11 mouse cellular contexts compared by ENCODE assay signal in the genomic region with DNA sequence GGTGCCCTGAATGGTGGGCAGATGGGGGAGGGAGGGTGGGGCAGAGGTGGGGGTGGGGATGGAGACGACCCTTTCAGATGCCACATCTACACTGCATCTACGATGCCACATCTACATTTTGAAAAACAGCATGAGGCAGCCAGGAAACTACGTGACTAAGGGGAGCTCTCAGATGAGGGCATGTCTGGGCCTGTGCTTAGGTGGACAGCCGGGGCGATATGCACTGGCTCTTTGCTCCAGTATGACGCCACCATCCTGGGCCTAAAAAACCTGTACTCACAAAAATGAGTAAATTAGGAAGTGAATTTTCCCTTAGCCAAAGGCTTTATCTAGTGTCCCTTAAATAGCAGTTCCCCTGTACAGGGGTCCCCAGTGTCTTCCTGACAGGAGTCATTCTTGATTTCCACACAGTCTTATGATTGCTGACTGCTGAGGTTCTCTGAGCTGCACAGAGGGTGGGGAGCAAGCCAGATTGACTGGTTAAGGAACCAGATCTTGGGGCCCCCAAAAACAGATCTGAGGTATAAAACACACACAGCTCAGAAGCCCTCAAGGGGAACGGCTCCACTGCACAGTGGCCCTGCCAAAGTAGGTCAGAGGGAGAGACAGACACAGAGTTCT. TPM values are rescaled to one million over a fixed set of nuclear protein-coding genes. Genes with fewer than 3 reads are reported as not detected.
A peak's percentile ranks its signal among the peaks of the same experiment; 100 is the strongest.
DNase-seq lines count a peak whose midpoint lies in the region; ATAC-seq and TF ChIP-seq lines count a peak whose summit lies in the region.
"Had no signal": no experiment of that assay in that cellular context is flagged by ENCODE, and none has a peak within 500 bp of the region (broad histone marks: within the 10 kb centered on the region; RNA-seq: fewer than 3 reads in every experiment).

No protein-coding gene starts in this region.

- no peaks in the 10 kb centered on the region for H3K9me3 ChIP-seq in liver, embryonic 14.5 days (ENCODE audit: control insufficient read depth, low read length)

- no peak overlapping the region for H3K9ac ChIP-seq in liver, embryonic 14.5 days (replicated peaks)

- TF ChIP-seq EP300 in liver, embryonic 14.5 days (IDR thresholded peaks at IDR 0.05; ENCODE audit: low read depth), result no peak

- ATAC-seq in liver, embryonic 14.5 days (ENCODE audit: insufficient read depth), result peak; percentile 27; the same call in 1 of the 2 replicates

- intact Hi-C loops in gastrocnemius, adult 2 months (cut with DNase I), result no loop called here
- intact Hi-C loops in left cerebral cortex, adult 2 months (cut with DNase I), result no loop called here

- H3K4me2 ChIP-seq in liver, embryonic 14.5 days (ENCODE audit: low read depth), result no peak overlapping the region

- 59% methylated on average over 7 of the region's 7 CpGs for WGBS in liver, embryonic 14.5 days (ENCODE audit: insufficient replicate concordance)

- H3K4me1 ChIP-seq in liver, embryonic 14.5 days (replicated peaks; ENCODE audit: control insufficient read depth in 2 of 2, insufficient read depth in 2 of 2, low read length in 1 of 2), result peaks cover 0 to 7% of the 10 kb centered on the region in 2 experiments; a peak in 1 of 4 replicates

- TF ChIP-seq CTCF in gastrocnemius, adult 2 months (IDR thresholded peaks at IDR 0.05), result no peak
- no peak for TF ChIP-seq CTCF in left cerebral cortex, adult 2 months (IDR thresholded peaks at IDR 0.05)
- TF ChIP-seq CTCF in liver, embryonic 14.5 days (IDR thresholded peaks at IDR 0.05; ENCODE audit: low read depth), result no peak

- no peak overlapping the region for H3K4me3 ChIP-seq in gastrocnemius, adult 2 months
- H3K4me3 ChIP-seq in left cerebral cortex, adult 2 months, result no peak overlapping the region
- no peak overlapping the region for H3K4me3 ChIP-seq in liver, embryonic 14.5 days (ENCODE audit: insufficient read depth in 1 of 2, low read depth in 2 of 2, low read length in 2 of 2)

- no peaks in the 10 kb centered on the region for H3K27me3 ChIP-seq in liver, embryonic 14.5 days (ENCODE audit: control insufficient read depth, insufficient read depth, low read length)

- H3K27ac ChIP-seq in gastrocnemius, adult 2 months, result peak overlapping the region; percentile 53
- peak overlapping the region; percentile 2; the same call in 1 of the 2 replicates for H3K27ac ChIP-seq in left cerebral cortex, adult 2 months
- no peak overlapping the region for H3K27ac ChIP-seq in liver, embryonic 14.5 days

- no peak for DNase-seq in gastrocnemius, adult 2 months
- DNase-seq in gastrocnemius, postnatal 25 days, result no peak
- DNase-seq in left cerebral cortex, adult 2 months (ENCODE audit: extremely low spot score in 1 of 2, low spot score in 2 of 2), result no peak
- no peak for DNase-seq in left cerebral cortex, adult 8-10 months (ENCODE audit: low spot score in 2 of 2)
- peak; percentile 54 for DNase-seq in brain, adult 2 months (ENCODE audit: low read depth, low spot score)
- no peak for DNase-seq in liver, embryonic 14.5 days (ENCODE audit: low read depth in 3 of 3, low spot score in 3 of 3)
- no peak for DNase-seq in spleen, adult 12 weeks (ENCODE audit: low spot score)
- DNase-seq in cerebellum, postnatal 4 days (ENCODE audit: low spot score in 2 of 2), result no peak
- DNase-seq: cerebellum, adult 8-10 months; kidney, adult 2 months had no signal

- H3K36me3 ChIP-seq in liver, embryonic 14.5 days (replicated peaks; ENCODE audit: control insufficient read depth, insufficient read depth, low read depth), result no peaks in the 10 kb centered on the region; the same call in 1 of the 2 replicates

RNA-seq across cellular contexts. Expression of a gene that starts 30.0 kb away (rescaled TPM):
- total RNA-seq in gastrocnemius, adult 2 months (2021), result 10 to 100 TPM; 34.6 to 71.3 TPM
- total RNA-seq in gastrocnemius, postnatal 25 days (2021), result 10 to 100 TPM; 58.1 to 64.3 TPM
- 100 to 1,000 TPM; 341 to 357 TPM for total RNA-seq in left cerebral cortex, adult 2 months (2021)
- 100 to 1,000 TPM; 295 to 337 (median 306) TPM for total RNA-seq in left cerebral cortex, adult 8-10 months (2022)
- polyA plus RNA-seq in liver, embryonic 14.5 days (2012; rRNA removed), result 14.1 and 18.2 TPM in 2 replicates
- polyA plus RNA-seq in liver, embryonic 14.5 days (2014; fragmentation: Nextera tagmentation; extraction: Ambion mirVana), result 13.2 and 16.1 TPM in 2 replicates

RNA-seq across cellular contexts. Expression of a gene that starts 51.8 kb away (rescaled TPM):
- total RNA-seq in gastrocnemius, adult 2 months (2021), result 10 to 100 TPM; 17.1 to 18.9 TPM
- 10 to 100 TPM; 16.5 to 21.8 TPM for total RNA-seq in gastrocnemius, postnatal 25 days (2021)
- total RNA-seq in left cerebral cortex, adult 2 months (2021), result 10 to 100 TPM; 11.4 to 12.9 TPM
- 10 to 100 TPM; 13.5 to 17.1 (median 15.0) TPM for total RNA-seq in left cerebral cortex, adult 8-10 months (2022)
- polyA plus RNA-seq in liver, embryonic 14.5 days (2012; rRNA removed), result 10.9 TPM in 2 replicates
- polyA plus RNA-seq in liver, embryonic 14.5 days (2014; fragmentation: Nextera tagmentation; extraction: Ambion mirVana), result 10.2 and 12.4 TPM in 2 replicates

RNA-seq across cellular contexts. Expression of a gene that starts 56.6 kb away (rescaled TPM):
- total RNA-seq in gastrocnemius, adult 2 months (2021), result under 1 TPM; 0.17 to 0.23 TPM
- under 1 TPM; 0.26 to 0.32 TPM for total RNA-seq in gastrocnemius, postnatal 25 days (2021)
- 1 to 10 TPM; 5.4 to 5.5 TPM for total RNA-seq in left cerebral cortex, adult 2 months (2021)
- total RNA-seq in left cerebral cortex, adult 8-10 months (2022), result 1 to 10 TPM; 6.6 to 9.7 (median 8.4) TPM
- polyA plus RNA-seq in liver, embryonic 14.5 days (2012; rRNA removed), result not detected in 2 replicates
- 0.13 TPM in 1 of 2 replicates, not detected in the other for polyA plus RNA-seq in liver, embryonic 14.5 days (2014; fragmentation: Nextera tagmentation; extraction: Ambion mirVana)
- total RNA-seq: neutrophil, adult 5-6 weeks had no signal

Comparison
In these comparisons a context has a peak if more than half of its experiments do, and no peak if none do; other contexts are left out.
1. RNA of a gene that starts 30.0 kb away (total RNA-seq): 341 to 357 TPM in left cerebral cortex, adult 2 months and 295 to 337 TPM in left cerebral cortex, adult 8-10 months; 34.6 to 71.3 TPM in gastrocnemius, adult 2 months and 58.1 to 64.3 TPM in gastrocnemius, postnatal 25 days; every median in the first group is over 4 times any median in the second.
2. RNA of a gene that starts 56.6 kb away (total RNA-seq): 6.6 to 9.7 TPM in left cerebral cortex, adult 8-10 months and 5.4 to 5.5 TPM in left cerebral cortex, adult 2 months; 0.26 to 0.32 TPM in gastrocnemius, postnatal 25 days and 0.17 to 0.23 TPM in gastrocnemius, adult 2 months; every median in the first group is over 4 times any median in the second.